10 mouse cellular contexts compared by ENCODE assay signal in the genomic region with DNA sequence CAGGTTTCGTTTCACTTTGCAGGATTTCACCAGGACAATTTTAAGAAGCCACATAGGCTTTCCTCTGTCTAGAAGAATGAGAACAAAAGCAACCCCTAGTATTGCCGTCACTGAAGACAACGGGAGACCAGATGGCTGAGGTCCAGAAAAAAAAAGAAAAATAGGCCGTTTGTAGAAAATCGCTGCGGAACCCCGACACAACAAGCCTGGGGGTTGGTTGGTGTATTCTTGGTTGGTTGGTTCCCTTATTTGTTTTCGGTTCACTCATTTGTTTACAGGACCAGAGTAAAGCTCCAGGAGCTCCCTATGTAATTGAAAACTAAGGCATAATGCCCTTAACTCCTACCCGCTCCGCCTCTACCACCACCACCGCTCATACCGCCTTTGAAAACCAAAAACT. TPM values are rescaled to one million over a fixed set of nuclear protein-coding genes. Genes with fewer than 3 reads are reported as not detected.
A peak's percentile ranks its signal among the peaks of the same experiment; 100 is the strongest.
DNase-seq lines count a peak whose midpoint lies in the region; ATAC-seq and TF ChIP-seq lines count a peak whose summit lies in the region.
"Had no signal": no experiment of that assay in that cellular context is flagged by ENCODE, and none has a peak within 500 bp of the region (broad histone marks: within the 10 kb centered on the region; RNA-seq: fewer than 3 reads in every experiment).

No protein-coding gene starts in this region.

- peaks cover 95% of the 10 kb centered on the region for H3K27me3 ChIP-seq in forebrain, postnatal 0 days (ENCODE audit: insufficient read depth, low read length)
- peaks cover 99% of the 10 kb centered on the region for H3K27me3 ChIP-seq in liver, embryonic 15.5 days

- peak overlapping the region; percentile 25 for H3K4me3 ChIP-seq in forebrain, postnatal 0 days (ENCODE audit: low read depth, low read length)
- H3K4me3 ChIP-seq in liver, embryonic 15.5 days (replicated peaks) = 0 out of 2 replicates have a peak overlapping the region, but pooled peaks have one; percentile 35

- WGBS in forebrain, postnatal 0 days = 1% methylated on average over 12 of the region's 12 CpGs
- 2% methylated on average over 12 of the region's 12 CpGs for WGBS in liver, embryonic 15.5 days (ENCODE audit: insufficient replicate concordance)

- DNase-seq in embryo, embryonic 10.5 days (ENCODE audit: low spot score) = peak; percentile 36
- DNase-seq in embryo, embryonic 10 days (ENCODE audit: low spot score) = no peak
- peak; percentile 71 for DNase-seq in A20 (ENCODE audit: low read depth, low spot score)
- no peak for DNase-seq in forebrain, postnatal 0 days
- no peak for DNase-seq in B cell, adult 2 months
- DNase-seq in layer of hippocampus, postnatal 14 days (ENCODE audit: low spot score in 2 of 2) = no peak
- DNase-seq in urinary bladder, postnatal 10 days (ENCODE audit: low spot score) = no peak

- no peak overlapping the region for H3K27ac ChIP-seq in forebrain, postnatal 0 days (ENCODE audit: low read depth, low read length)
- no peak overlapping the region for H3K27ac ChIP-seq in liver, embryonic 15.5 days (replicated peaks)

- no peak; the same call in 1 of the 2 replicates for ATAC-seq in forebrain, postnatal 0 days
- ATAC-seq in liver, embryonic 15.5 days (ENCODE audit: insufficient read depth) = no peak

- H3K4me2 ChIP-seq in forebrain, postnatal 0 days (ENCODE audit: low read depth) = peak overlapping the region; percentile 54
- peak overlapping the region; percentile 55 for H3K4me2 ChIP-seq in liver, embryonic 15.5 days

- no peaks in the 10 kb centered on the region for H3K4me1 ChIP-seq in forebrain, postnatal 0 days (ENCODE audit: insufficient read depth)
- H3K4me1 ChIP-seq in liver, embryonic 15.5 days (replicated peaks) = no peaks in the 10 kb centered on the region; the same call in 1 of the 2 replicates

- TF ChIP-seq CTCF in forebrain, postnatal 0 days (IDR thresholded peaks at IDR 0.05; ENCODE audit: low read depth) = no peak

- no peaks in the 10 kb centered on the region for H3K9me3 ChIP-seq in forebrain, postnatal 0 days (ENCODE audit: low read length)
- H3K9me3 ChIP-seq in liver, embryonic 15.5 days (replicated peaks) = no peaks in the 10 kb centered on the region

- H3K36me3 ChIP-seq in forebrain, postnatal 0 days (ENCODE audit: insufficient read depth) = no peaks in the 10 kb centered on the region
- H3K36me3 ChIP-seq in liver, embryonic 15.5 days (replicated peaks) = no peaks in the 10 kb centered on the region

- H3K9ac ChIP-seq in forebrain, postnatal 0 days = no peak overlapping the region
- no peak overlapping the region for H3K9ac ChIP-seq in liver, embryonic 15.5 days

RNA-seq across cellular contexts. Expression of gene Foxf2, which starts 7.6 kb away (rescaled TPM):
- 4.6 and 7.8 TPM in 2 replicates for total RNA-seq in forebrain, postnatal 0 days (2014; rRNA removed)
- 4.1 and 5.7 TPM in 2 replicates for polyA plus RNA-seq in forebrain, postnatal 0 days (2015; fragmentation: Nextera tagmentation; extraction: Ambion mirVana)
- 0.05 and 0.08 TPM in 2 replicates for polyA plus RNA-seq in liver, embryonic 15.5 days (2015; fragmentation: Nextera tagmentation; extraction: Ambion mirVana)
- total RNA-seq in layer of hippocampus, postnatal 14 days (2021) = 1 to 10 TPM; 7.0 to 7.5 TPM

RNA-seq across cellular contexts. Expression of gene A530084C06Rik, which starts 58.9 kb away (rescaled TPM):
- 0.69 and 2.8 TPM in 2 replicates for total RNA-seq in forebrain, postnatal 0 days (2014; rRNA removed)
- not detected in 2 replicates for polyA plus RNA-seq in forebrain, postnatal 0 days (2015; fragmentation: Nextera tagmentation; extraction: Ambion mirVana)
- not detected in 2 replicates for polyA plus RNA-seq in liver, embryonic 15.5 days (2015; fragmentation: Nextera tagmentation; extraction: Ambion mirVana)
- under 1 TPM; 0.53 to 0.62 TPM for total RNA-seq in layer of hippocampus, postnatal 14 days (2021)
- total RNA-seq: adrenal gland, adult 18-20 months; gastrocnemius, postnatal 4 days had no signal

Comparison
In these comparisons a context has a peak if more than half of its experiments do, and no peak if none do; other contexts are left out.
1. DNase-seq: peak in embryo, embryonic 10.5 days (single experiment) and A20 (single experiment); none in embryo, embryonic 10 days (single experiment), forebrain, postnatal 0 days (single experiment), B cell, adult 2 months (0 of 2), layer of hippocampus, postnatal 14 days (0 of 2) and urinary bladder, postnatal 10 days (single experiment).